Mouse (Mus musculus) mouse trophoblast stem cell (cell line): ENCODE data around the gene Arl13a.
"Not testable (repeated sequence)": the region's sequence is repeated elsewhere in the genome, so short reads cannot be mapped to it uniquely, and the experiment has no call there.

Experiments
- in situ Hi-C, 2 experiments: fragments of 300-500 bp; cut with MseI, MboI; formaldehyde crosslinking; loops; 2 replicates in 1 of 2; 3 replicates in 1 of 2; pipeline ENCODE4 v1.15.1; 2025

Gene Arl13a

GRCm38 (mm10) chrX:134187201-134187600, at the start of gene Arl13a:
Gene Arl13a (plus strand): TSS chrX:134187501.
- in situ Hi-C loops: not testable (repeated sequence)

DNA sequence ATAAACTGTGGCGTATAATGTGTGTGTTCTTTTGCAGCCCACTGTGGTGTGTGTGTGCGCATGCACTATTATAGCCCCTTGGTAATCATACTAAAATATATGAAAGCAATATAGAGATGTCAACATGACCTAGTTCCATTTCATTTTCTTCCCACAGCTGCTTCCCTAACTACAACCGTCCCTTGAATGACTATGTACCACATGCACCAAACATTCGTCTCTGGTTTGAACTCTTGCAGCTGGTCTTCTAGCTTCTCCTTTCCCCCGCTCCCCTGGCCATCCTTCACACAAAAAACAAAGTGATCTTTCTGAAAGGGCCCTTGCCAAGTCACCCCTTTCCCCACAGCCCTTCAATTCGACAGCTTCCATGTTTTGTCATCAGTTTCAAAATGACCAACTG, 47.3 kb upstream of the Arl13a start:
- in situ Hi-C loops: no loop called here

- in situ Hi-C loops: no loop called here
Observed at GRCm38 (mm10) chrX:134141551-134141950, 45.8 kb upstream of the Arl13a start.

DNA sequence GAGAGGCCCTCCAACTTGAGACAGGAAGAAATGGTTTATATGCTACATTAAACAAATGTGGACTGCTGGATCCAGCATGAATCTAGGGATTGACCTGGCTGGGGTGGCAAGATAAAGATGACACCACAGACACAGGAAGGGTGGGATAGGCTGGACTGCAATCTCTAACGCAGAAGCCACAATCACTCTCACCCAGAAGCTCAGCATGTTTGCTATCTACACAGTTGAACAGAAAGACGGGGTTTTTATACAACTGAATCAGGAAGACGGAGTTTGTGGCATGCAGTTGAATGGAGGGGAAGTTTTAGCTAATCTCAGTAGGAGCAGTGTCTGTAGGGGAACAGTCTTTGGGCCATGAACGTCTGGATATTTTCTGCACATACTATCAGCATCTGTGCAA, 45.3 kb upstream of the Arl13a start:
- in situ Hi-C loops: no loop called here

GRCm38 (mm10) chrX:134158151-134158550, 29.1 kb upstream of the Arl13a start:
- in situ Hi-C loops: no loop called here

- in situ Hi-C loops: no loop called here
Observed at GRCm38 (mm10) chrX:134160442-134160841, 26.9 kb upstream of the Arl13a start.

- in situ Hi-C loops: no loop called here
Observed at GRCm38 (mm10) chrX:134162043-134162720, 25.1 kb upstream of the Arl13a start, which contains the start of gene Xkrx. Gene Xkrx (minus strand): TSS chrX:134162076.

- in situ Hi-C loops: no loop called here
Observed at GRCm38 (mm10) chrX:134162826-134163225, 24.5 kb upstream of the Arl13a start.

DNA sequence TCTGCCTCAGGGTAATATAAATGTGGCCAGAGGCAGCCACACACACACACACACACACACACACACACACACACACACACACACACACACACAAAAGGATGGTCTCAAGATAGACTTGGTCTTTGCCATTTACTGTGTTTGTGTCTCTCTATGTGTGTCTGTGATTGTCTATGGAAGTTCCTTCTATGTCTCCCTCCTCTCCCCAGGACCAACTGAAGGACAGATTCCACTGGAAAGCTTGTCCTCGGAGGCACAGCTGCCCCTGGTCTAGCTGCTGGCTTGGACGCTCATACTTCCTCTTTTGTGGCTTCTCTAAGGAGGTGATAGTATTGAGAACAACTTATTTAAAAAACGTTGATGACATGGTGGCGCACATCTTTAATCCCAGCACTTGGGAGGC, 23.8 kb upstream of the Arl13a start:
- in situ Hi-C loops: no loop called here

DNA sequence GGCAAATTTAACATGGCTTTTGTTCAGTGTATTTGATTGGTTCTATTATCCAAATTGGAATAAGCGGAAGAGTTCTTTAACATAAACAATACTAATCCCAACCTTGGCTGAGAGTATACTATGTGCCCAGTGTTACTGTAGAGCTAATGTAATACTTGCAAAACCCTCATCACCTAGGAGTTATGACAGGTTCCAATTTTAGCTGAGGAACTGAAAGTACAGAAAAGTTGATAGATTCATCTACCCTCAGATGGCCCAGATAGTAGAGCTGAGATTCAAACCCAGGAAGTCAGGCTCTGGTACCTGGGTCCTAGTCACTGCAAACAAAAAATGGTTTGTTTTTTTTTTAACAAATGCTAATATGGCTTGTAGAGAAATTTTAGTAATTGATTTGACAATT, 16.7 kb upstream of the Arl13a start:
- in situ Hi-C loops: no loop called here

GRCm38 (mm10) chrX:134174699-134175098, 12.6 kb upstream of the Arl13a start:
- in situ Hi-C loops: no loop called here

GRCm38 (mm10) chrX:134208491-134208890, 21.2 kb downstream of the Arl13a start:
- in situ Hi-C loops: no loop called here

- in situ Hi-C loops: no loop called here
Observed at GRCm38 (mm10) chrX:134211151-134211642, 23.9 kb downstream of the Arl13a start.

GRCm38 (mm10) chrX:134218161-134218560, 30.9 kb downstream of the Arl13a start:
- in situ Hi-C loops: no loop called here

DNA sequence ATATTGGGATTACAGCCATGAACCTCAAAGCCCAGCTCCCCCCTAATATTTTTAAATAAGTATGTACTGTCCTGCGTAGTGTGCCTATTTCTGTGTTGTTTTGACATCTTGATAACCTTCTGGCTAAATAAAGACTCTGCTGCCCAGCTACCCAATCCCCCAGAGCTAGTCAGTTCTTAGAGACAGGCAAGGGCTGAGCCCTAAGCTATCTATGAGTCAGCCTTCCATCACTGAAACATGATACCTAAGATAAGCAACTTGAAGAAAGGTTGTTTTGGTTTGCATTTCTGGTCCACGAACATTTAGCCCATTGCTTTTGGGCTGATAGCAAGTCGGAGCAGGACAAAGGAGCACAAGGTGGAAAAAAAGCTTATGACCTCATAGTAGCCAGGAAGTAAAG, 33.3 kb downstream of the Arl13a start:
- in situ Hi-C loops: no loop called here

DNA sequence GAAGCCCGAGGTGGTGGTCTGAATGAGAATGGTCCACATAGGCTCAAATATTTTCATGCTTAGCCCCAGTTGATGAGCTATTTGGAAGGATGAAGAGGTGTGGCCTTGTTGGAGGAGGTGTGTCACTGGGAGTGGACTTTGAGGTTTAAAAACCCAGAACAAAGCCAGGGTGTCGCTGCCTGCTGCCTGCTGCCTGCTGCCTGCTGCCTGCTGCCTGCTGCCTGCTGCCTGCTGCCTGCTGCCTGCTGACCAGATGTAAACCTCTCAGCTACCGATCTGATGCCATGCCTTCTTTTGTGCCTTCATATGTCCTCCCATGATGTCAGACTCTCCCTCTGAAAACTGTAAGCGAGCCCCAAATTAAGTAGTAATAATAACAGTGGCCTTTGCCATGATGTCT, 34.6 kb downstream of the Arl13a start, which contains the start of gene Nox1:
Gene Nox1 (minus strand): TSS at position 101 of the 400 bp plus-strand sequence.
- in situ Hi-C loops: no loop called here

DNA sequence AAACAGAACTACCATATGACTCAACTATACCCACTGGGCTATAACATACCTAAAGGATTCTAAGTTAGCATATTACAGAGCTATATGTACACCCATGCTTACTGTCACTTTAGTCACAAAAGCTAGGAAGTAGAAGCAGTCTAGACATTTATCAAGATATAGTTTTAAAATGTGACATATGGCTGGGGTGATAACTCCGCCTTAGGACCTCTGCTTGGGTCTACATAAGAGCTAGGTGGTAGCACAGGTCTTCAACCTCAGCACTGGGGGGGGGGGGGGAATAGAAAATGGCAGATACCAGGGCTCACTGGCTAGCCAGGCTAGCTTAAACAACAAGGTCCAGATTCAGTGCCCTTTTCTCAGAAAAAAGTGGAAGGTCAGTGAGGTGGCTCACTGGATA, 45.7 kb downstream of the Arl13a start:
- in situ Hi-C loops: no loop called here

GRCm38 (mm10) chrX:134238266-134238665, 51.0 kb downstream of the Arl13a start:
- in situ Hi-C loops: no loop called here

- in situ Hi-C loops: no loop called here
Observed at GRCm38 (mm10) chrX:134245946-134246345, 58.6 kb downstream of the Arl13a start.

DNA sequence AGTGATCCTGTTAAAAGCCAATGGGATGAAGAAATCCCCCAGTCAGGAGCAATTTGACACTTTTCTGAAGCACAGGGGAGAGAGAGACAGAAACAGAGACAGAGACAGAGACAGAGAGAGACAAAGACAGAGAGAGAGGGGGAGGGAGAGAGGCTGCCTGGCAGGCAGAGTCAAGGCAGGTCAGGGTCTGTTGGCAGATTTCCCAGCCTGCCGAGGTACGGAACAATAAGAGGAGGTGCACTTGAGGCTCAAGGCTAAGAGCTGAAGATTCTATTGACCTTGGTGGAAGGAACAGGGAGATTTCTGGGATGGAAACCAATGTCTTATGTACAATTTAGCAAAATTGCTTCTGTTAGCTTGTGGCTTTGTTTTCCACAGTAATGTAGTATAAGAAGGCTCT, 60.9 kb downstream of the Arl13a start:
- in situ Hi-C loops: no loop called here
